Comparison of ENCODE assay signal across 23 mouse cellular contexts in genomic region chr5:45943970-45944369, GRCm38 (mm10).
DNase-seq lines count a peak whose midpoint lies in the region; ATAC-seq and TF ChIP-seq lines count a peak whose summit lies in the region.
"Had no signal": no experiment of that assay in that cellular context is flagged by ENCODE, and none has a peak within 500 bp of the region (broad histone marks: within the 10 kb centered on the region; RNA-seq: fewer than 3 reads in every experiment).

No protein-coding gene starts in this region.

- DNase-seq in forebrain, embryonic 10.5 days (ENCODE audit: extremely low spot score, low spot score) = no peak
- no peak for DNase-seq in frontal cortex, postnatal 36 days (ENCODE audit: low spot score in 2 of 2)
- DNase-seq in hindbrain, postnatal 0 days (ENCODE audit: low spot score) = peak; percentile 10
- no peak for DNase-seq in hindbrain, embryonic 14.5 days (ENCODE audit: low spot score)
- peak; percentile 10 for DNase-seq in midbrain, postnatal 0 days (ENCODE audit: low spot score)
- DNase-seq in midbrain, embryonic 14.5 days = no peak
- DNase-seq: adrenal gland, adult 8-10 months; adrenal gland, postnatal 36 days; B cell, adult 2 months; cerebellum, adult 11-12 months; cerebellum, adult 9-10 months; cerebellum, postnatal 25 days; gastrocnemius, postnatal 36 days; heart, adult 11 months; heart, postnatal 4 days; kidney, adult 18-20 months had no signal

- H3K9ac ChIP-seq in forebrain, embryonic 13.5 days = no peak overlapping the region
- no peak overlapping the region for H3K9ac ChIP-seq in hindbrain, postnatal 0 days (replicated peaks; ENCODE audit: low read length)
- no peak overlapping the region for H3K9ac ChIP-seq in hindbrain, embryonic 14.5 days
- no peak overlapping the region for H3K9ac ChIP-seq in midbrain, postnatal 0 days (replicated peaks; ENCODE audit: low read length, poor library complexity, severe bottlenecking)
- no peak overlapping the region for H3K9ac ChIP-seq in midbrain, embryonic 14.5 days (replicated peaks; ENCODE audit: low read length)
- H3K9ac ChIP-seq: embryonic facial prominence, embryonic 12.5 days; heart, embryonic 13.5 days; intestine, embryonic 15.5 days had no signal

- H3K4me3 ChIP-seq in forebrain, embryonic 13.5 days = no peak overlapping the region
- no peak overlapping the region for H3K4me3 ChIP-seq in forebrain, embryonic 10.5 days
- H3K4me3 ChIP-seq in hindbrain, postnatal 0 days (ENCODE audit: low read length) = no peak overlapping the region
- no peak overlapping the region for H3K4me3 ChIP-seq in hindbrain, embryonic 14.5 days (replicated peaks; ENCODE audit: low read length)
- H3K4me3 ChIP-seq in midbrain, postnatal 0 days (ENCODE audit: low read depth, low read length) = no peak overlapping the region
- H3K4me3 ChIP-seq in midbrain, embryonic 14.5 days (replicated peaks; ENCODE audit: low read depth, low read length) = no peak overlapping the region
- H3K4me3 ChIP-seq: embryonic facial prominence, embryonic 12.5 days; heart, embryonic 13.5 days; intestine, embryonic 15.5 days had no signal

- H3K9me3 ChIP-seq in forebrain, embryonic 13.5 days (replicated peaks) = no peaks in the 10 kb centered on the region
- H3K9me3 ChIP-seq in forebrain, embryonic 10.5 days = no peaks in the 10 kb centered on the region
- H3K9me3 ChIP-seq in hindbrain, postnatal 0 days (ENCODE audit: low read length) = no peaks in the 10 kb centered on the region
- H3K9me3 ChIP-seq in hindbrain, embryonic 14.5 days (ENCODE audit: control insufficient read depth, low read length) = no peaks in the 10 kb centered on the region
- H3K9me3 ChIP-seq in midbrain, postnatal 0 days (ENCODE audit: low read length) = no peaks in the 10 kb centered on the region
- H3K9me3 ChIP-seq in midbrain, embryonic 14.5 days (ENCODE audit: control insufficient read depth, low read length) = no peaks in the 10 kb centered on the region
- H3K9me3 ChIP-seq: embryonic facial prominence, embryonic 12.5 days; G1E; heart, embryonic 13.5 days; intestine, embryonic 15.5 days had no signal

- 80% methylated on average over 3 of the region's 3 CpGs for WGBS in forebrain, embryonic 13.5 days
- 93% methylated on average over 3 of the region's 3 CpGs for WGBS in forebrain, embryonic 10.5 days
- WGBS in hindbrain, postnatal 0 days = 88% methylated on average over 3 of the region's 3 CpGs
- 90% methylated on average over 3 of the region's 3 CpGs for WGBS in hindbrain, embryonic 14.5 days
- 67% methylated on average over 3 of the region's 3 CpGs for WGBS in midbrain, postnatal 0 days
- WGBS in midbrain, embryonic 14.5 days = 77% methylated on average over 3 of the region's 3 CpGs

- no peaks in the 10 kb centered on the region for H3K4me1 ChIP-seq in forebrain, embryonic 13.5 days
- no peaks in the 10 kb centered on the region for H3K4me1 ChIP-seq in forebrain, embryonic 10.5 days
- no peaks in the 10 kb centered on the region for H3K4me1 ChIP-seq in hindbrain, postnatal 0 days (ENCODE audit: insufficient read depth, low read length)
- H3K4me1 ChIP-seq in hindbrain, embryonic 14.5 days (replicated peaks; ENCODE audit: control insufficient read depth, insufficient read depth, low read length) = no peaks in the 10 kb centered on the region
- H3K4me1 ChIP-seq in midbrain, postnatal 0 days (ENCODE audit: insufficient read depth, low read length) = no peaks in the 10 kb centered on the region
- no peaks in the 10 kb centered on the region for H3K4me1 ChIP-seq in midbrain, embryonic 14.5 days (ENCODE audit: control insufficient read depth, insufficient read depth, low read length)
- H3K4me1 ChIP-seq: embryonic facial prominence, embryonic 12.5 days; heart, embryonic 13.5 days; intestine, embryonic 15.5 days had no signal

- no peak overlapping the region for H3K27ac ChIP-seq in forebrain, embryonic 13.5 days
- no peak overlapping the region for H3K27ac ChIP-seq in forebrain, embryonic 10.5 days
- H3K27ac ChIP-seq in hindbrain, postnatal 0 days = no peak overlapping the region
- no peak overlapping the region for H3K27ac ChIP-seq in hindbrain, embryonic 14.5 days
- H3K27ac ChIP-seq in midbrain, postnatal 0 days (ENCODE audit: low read depth, low read length) = no peak overlapping the region
- H3K27ac ChIP-seq in midbrain, embryonic 14.5 days (replicated peaks; ENCODE audit: low read depth, low read length) = no peak overlapping the region
- H3K27ac ChIP-seq: embryonic facial prominence, embryonic 12.5 days; heart, embryonic 13.5 days; intestine, embryonic 15.5 days had no signal

- H3K4me2 ChIP-seq in forebrain, embryonic 13.5 days = no peak overlapping the region
- no peak overlapping the region for H3K4me2 ChIP-seq in hindbrain, postnatal 0 days (ENCODE audit: low read depth, low read length)
- no peak overlapping the region for H3K4me2 ChIP-seq in hindbrain, embryonic 14.5 days (replicated peaks)
- H3K4me2 ChIP-seq in midbrain, postnatal 0 days (ENCODE audit: low read depth, low read length, poor library complexity, severe bottlenecking) = no peak overlapping the region
- H3K4me2 ChIP-seq in midbrain, embryonic 14.5 days (ENCODE audit: low read length) = no peak overlapping the region
- H3K4me2 ChIP-seq: embryonic facial prominence, embryonic 12.5 days; heart, embryonic 13.5 days; intestine, embryonic 15.5 days had no signal

- no peaks in the 10 kb centered on the region for H3K36me3 ChIP-seq in forebrain, embryonic 13.5 days (ENCODE audit: poor library complexity, severe bottlenecking)
- H3K36me3 ChIP-seq in forebrain, embryonic 10.5 days (replicated peaks) = no peaks in the 10 kb centered on the region
- H3K36me3 ChIP-seq in hindbrain, postnatal 0 days (ENCODE audit: insufficient read depth, low read length) = no peaks in the 10 kb centered on the region
- no peaks in the 10 kb centered on the region for H3K36me3 ChIP-seq in hindbrain, embryonic 14.5 days (replicated peaks; ENCODE audit: control insufficient read depth, insufficient read depth)
- H3K36me3 ChIP-seq in midbrain, postnatal 0 days (ENCODE audit: insufficient read depth, low read length) = no peaks in the 10 kb centered on the region
- no peaks in the 10 kb centered on the region for H3K36me3 ChIP-seq in midbrain, embryonic 14.5 days (ENCODE audit: control insufficient read depth, insufficient read depth, low read length)
- H3K36me3 ChIP-seq: embryonic facial prominence, embryonic 12.5 days; G1E; heart, embryonic 13.5 days; intestine, embryonic 15.5 days had no signal

- ATAC-seq in forebrain, embryonic 13.5 days = peak; percentile 43; the same call in 1 of the 2 replicates
- peak; percentile 23; the same call in 1 of the 2 replicates for ATAC-seq in frontal cortex, adult (ENCODE audit: low TSS enrichment)
- 0 out of 2 replicates have a peak, but pooled peaks have one; percentile 51 for ATAC-seq in hindbrain, postnatal 0 days
- no peak for ATAC-seq in hindbrain, embryonic 14.5 days (ENCODE audit: low FRiP score)
- no peak for ATAC-seq in midbrain, postnatal 0 days (ENCODE audit: low FRiP score)
- ATAC-seq in midbrain, embryonic 14.5 days (ENCODE audit: low FRiP score, low TSS enrichment) = no peak
- ATAC-seq: CD4-positive, CD25-positive, alpha-beta regulatory T cell, adult 4 months; intestine, embryonic 15.5 days had no signal

- no peaks in the 10 kb centered on the region for H3K27me3 ChIP-seq in forebrain, embryonic 13.5 days
- H3K27me3 ChIP-seq in forebrain, embryonic 10.5 days (ENCODE audit: poor library complexity, severe bottlenecking) = no peaks in the 10 kb centered on the region
- no peaks in the 10 kb centered on the region for H3K27me3 ChIP-seq in hindbrain, postnatal 0 days (ENCODE audit: insufficient read depth, low read length)
- no peaks in the 10 kb centered on the region for H3K27me3 ChIP-seq in hindbrain, embryonic 14.5 days (ENCODE audit: control insufficient read depth, insufficient read depth, low read length)
- H3K27me3 ChIP-seq in midbrain, postnatal 0 days (ENCODE audit: insufficient read depth, low read length) = no peaks in the 10 kb centered on the region
- no peaks in the 10 kb centered on the region for H3K27me3 ChIP-seq in midbrain, embryonic 14.5 days (ENCODE audit: control insufficient read depth, insufficient read depth, low read length)
- H3K27me3 ChIP-seq: embryonic facial prominence, embryonic 12.5 days; heart, embryonic 13.5 days; intestine, embryonic 15.5 days had no signal

- TF ChIP-seq CTCF in hindbrain, postnatal 0 days (IDR thresholded peaks at IDR 0.05; ENCODE audit: low read depth) = no peak
- no peak for TF ChIP-seq CTCF in midbrain, postnatal 0 days (IDR thresholded peaks at IDR 0.05)

Comparison
In these comparisons a context has a peak if more than half of its experiments do, and no peak if none do; other contexts are left out.
1. ATAC-seq: peak in forebrain, embryonic 13.5 days (single experiment), frontal cortex, adult (single experiment) and hindbrain, postnatal 0 days (single experiment); none in hindbrain, embryonic 14.5 days (single experiment), midbrain, postnatal 0 days (single experiment) and midbrain, embryonic 14.5 days (single experiment).
2. DNase-seq: peak in hindbrain, postnatal 0 days (single experiment) and midbrain, postnatal 0 days (single experiment); none in forebrain, embryonic 10.5 days (single experiment), frontal cortex, postnatal 36 days (0 of 2), hindbrain, embryonic 14.5 days (single experiment) and midbrain, embryonic 14.5 days (single experiment).